Mouse (Mus musculus) frontal cortex, postnatal 25 days (tissue): Measurements from ENCODE around the gene Tns4.

Source experiments
- DNase-seq, 2 experiments: peaks; one replicate each; pipeline ENCODE4 v3.0.0; 2022; ENCODE audit warnings: low spot score in 2 of 2

Tns4 gene

DNA sequence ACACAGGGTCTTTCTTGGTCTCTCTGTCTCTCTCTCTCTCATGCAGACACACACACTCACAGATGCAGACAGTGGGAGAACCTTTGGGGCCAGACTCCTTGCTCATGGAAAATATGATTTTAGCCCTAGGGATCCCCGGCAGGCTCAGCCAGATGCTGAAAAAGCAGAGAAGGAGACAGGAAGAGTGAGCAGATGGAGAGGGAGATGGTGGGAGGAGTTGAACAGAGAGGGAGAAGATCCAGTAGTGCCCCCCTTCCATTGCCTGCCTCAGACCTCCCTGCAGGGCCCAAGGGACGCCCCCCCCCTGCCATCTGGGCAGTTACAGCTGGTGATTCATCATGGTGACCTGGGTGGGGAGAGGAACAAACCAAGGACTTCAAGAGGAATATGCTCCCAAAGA is 41.5 kb downstream of the Tns4 start:
- no peak for DNase-seq

DNA sequence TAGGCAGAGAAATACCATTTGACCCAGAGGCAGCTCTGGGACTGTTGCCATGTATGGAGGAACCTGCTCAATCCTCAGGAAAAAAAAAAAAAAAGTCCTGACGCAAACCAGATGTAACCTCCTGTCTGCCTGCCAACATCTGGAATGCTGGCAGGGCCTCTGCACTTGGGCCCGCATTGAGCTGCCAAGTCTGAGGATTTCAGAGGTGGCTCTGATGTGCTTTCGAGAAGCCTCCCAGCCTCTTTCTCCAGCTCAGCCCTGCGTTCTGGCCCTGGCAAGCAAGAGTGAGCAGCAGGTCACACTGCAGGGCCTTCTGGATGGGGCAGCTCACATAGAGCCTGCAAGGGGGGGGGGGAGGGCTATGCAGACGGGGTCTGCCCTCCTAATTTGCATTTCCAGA is 42.0 kb downstream of the Tns4 start:
- no peak for DNase-seq

DNA sequence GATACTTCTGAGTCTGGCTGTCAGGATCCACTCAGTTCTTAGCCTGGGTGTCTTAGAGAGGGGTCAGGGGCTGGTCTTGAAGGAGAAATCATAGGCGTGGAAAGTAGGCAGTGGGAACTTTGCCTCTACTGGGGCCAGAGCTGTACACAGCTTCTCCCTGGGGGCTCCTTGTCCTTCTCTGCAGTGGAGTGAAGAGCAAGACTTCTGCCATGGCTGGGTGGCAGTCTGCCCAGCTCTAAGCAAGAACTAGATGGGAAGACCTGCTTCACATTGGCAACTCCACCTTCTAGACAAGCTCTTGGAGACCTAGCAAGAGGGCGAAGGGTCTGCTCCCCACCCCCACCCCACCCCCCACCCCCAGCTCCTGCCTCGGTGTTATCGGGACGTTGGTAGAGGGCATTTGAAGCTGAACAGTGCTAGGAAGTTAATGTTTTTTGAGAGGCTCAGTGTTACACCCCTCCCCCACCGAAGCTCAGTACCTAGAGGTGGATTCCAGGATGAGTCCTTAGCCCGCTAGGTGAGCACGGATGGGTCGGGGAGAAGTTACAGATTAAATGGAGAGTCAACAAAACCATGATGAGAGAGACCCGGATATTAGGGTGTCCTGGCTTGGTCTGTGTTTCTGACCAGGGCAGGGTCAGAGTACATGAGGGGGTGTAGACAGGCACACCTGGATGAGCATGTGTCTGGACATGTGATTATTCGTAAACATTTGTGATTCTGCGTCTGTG is 43.8 kb downstream of the Tns4 start:
- no peak for DNase-seq

DNA sequence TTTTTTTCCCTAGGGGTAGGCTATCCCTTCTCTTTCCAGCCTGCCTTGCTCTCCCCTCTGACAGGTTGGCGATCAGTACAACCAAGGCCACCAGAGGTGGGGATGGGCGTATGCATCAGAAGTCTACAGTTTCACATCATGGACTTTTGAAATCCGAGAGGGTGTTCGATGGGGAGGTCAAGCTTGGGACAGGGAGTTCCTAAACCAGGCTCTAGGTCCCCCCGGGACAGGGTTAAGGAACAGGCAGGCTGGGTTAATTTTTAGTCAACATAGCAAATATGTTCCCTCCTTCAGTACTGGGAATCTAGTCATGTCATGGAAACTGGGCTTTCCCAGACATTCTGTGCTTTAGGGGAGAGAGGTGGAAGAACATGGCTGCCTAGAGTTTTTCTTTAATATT is 44.8 kb downstream of the Tns4 start:
- no peak for DNase-seq

DNA sequence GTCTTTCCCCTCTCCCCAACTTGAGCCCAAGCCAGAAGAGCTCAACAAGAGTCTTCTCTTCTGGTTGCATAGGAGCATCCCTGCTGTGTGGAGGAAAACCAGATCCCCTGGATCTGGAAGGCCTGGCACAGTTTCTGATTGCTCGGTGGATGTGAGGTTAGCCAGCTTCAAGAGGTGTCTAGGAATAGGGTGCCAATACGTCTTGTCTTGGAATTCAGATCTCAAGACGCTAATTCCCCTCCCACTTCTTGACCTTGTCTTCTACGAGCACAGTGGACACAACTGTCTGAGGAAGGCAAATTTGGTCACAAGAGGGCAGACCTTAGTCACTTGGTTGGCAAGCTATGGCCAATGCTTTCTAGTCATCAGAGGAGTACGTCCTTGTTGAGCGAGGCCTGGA is 45.5 kb downstream of the Tns4 start:
- DNase-seq: no peak

DNA sequence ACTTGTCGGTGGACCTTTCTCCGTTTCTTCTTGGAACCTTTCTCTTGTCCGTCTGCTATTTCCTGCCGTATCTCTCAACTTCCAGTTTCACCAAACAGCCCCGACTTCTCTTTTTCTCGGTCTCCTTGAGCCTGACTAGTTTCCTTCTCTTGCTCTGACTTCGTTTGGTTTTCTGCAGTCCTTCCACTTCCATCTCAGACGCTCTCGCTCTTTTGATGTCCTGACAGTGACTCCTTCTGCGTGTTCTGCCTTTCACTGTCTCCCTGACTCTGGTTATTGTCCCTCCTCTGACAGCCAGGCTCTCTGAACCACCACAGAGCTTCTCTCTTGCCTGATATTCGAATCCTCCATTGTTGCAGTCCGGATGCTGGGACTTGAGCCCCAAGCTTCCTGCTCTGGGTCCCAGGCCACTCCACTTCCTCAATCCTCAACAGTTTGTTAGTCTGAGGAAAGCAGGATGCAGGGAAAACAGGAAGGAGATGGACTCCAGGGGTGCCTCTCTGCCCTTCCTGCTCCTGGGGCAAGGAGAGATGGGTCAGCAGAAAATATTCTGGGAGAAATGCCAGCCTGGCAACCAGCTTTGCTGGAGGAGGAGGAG is 46.2 kb downstream of the Tns4 start:
- no peak for DNase-seq

DNA sequence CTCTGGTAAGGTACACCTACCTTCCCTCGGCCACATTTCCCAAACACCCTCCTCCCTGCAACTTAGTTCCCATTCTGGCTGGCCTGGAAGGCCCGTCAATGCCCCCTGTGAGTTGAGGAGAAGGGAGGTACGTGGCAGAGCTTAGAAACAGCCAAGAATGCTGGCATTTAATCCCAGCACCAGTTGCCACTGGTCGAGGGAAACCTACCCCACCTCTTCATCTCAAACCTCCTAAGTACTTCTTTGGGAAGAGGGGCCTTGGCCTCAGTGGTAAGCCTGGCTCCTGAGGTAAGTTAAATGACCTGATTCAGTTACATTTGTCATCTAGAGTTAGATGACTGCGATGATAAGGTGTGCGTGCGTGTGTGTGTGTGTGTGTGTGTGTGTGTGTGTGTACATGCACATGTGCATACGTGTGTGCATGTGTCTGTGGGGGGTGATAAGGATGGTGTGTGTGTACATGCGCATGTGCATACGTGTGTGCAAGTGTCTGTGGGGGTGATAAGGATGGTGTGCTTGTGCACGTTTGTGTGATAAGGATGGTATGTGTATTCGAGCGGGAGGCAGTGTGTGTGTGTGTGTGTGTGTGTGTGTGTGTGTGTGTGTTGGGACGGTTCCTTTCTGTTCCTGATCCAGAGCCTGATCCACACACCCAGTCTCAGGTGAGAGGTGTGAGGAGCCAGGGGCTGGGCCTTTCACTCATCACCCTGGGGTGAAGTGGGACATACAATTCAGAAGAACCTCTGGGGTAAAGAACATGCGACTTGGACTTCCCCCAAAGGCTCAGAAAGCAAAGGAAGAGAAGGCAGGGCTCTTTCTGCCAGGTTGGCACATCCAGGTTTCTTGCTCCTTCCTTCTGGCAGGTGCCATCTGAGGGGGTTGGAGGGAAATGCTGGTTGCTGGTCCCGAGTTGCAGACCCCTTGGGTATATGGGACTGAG is 47.0 kb downstream of the Tns4 start:
- DNase-seq: no peak

DNA sequence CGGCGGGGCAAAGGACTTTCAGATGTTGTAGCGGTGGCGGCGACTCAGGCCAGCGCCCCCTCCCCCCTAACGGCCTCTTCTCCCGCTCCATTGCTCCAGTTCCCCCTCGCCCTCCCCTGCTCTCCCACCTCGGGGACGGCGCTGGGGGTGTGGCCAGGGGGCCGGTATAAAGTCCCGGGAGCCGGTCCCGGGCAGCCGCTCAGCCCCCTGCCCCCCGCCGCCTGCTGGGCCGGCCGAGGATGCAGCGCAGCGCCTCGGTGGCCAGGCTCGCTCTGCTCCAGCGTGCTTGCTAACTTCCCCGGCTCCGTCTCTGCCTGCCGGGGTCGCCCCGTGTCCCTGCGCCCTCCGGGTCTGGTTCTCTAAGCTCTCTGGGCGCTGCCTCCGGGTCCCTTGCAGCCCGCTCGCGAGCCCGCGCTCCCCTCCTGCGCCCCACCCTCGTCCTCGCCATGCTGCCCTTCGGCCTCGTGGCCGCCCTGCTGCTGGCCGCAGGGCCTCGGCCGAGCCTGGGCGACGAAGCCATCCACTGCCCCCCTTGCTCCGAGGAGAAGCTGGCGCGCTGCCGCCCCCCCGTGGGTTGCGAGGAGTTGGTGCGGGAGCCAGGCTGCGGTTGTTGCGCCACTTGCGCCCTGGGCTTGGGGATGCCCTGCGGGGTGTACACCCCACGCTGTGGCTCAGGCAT is 47.9 kb downstream of the Tns4 start, which contains the start of gene Igfbp4:
Gene Igfbp4, plus strand, starts transcription at position 194 of the 679 bp plus-strand sequence.
- peak; percentile 20 to 34 for DNase-seq

DNA sequence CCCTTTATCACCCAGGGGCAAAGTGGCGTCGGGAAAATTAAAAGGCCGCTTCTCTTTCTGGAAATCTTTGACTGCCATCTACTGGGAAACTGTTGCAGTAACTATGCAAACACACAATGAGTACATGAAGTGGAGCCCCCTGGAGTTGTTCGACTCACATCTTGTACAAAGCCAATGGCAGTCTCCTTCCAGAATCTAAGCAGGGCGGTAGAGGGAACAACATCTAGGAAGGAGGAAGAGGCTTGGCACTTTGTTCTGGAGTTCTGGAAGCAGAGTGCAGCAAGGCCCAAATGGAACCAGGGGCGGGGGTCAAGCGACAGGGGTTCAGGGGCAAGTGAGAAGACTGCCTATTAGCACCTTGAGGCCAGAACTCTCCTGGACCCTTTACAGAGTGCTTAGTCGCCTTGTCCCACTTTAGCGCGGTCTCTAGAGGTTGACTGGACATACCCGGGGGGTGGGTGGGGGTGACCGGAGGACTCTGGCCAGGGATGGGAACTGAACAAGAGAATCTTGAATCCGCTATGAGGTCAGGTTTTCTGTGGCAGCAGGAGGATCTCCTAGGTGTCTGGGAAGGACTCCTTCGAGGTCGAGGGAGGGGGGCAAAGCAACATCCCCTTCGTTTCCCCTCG is 48.6 kb downstream of the Tns4 start:
- no peak for DNase-seq

DNA sequence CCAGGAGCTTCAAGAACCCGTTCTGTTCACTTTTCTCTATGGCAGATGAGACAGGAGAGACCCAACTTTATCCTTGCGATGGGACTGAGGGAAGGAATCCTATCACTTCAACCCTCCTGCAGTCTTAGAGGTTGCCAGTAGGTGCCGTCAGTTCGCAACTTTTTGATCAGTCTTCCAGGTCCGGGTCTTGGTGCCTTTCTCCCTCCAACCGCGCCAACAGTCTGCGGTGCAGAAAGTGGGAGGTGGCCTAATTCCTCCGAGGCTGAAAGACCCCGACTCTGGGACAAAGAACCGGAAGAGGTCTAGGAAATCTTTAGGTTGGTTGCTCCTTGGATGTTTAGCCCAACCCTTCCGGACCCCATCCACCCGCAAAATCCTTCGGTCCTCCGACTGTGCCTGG is 49.3 kb downstream of the Tns4 start:
- peak; percentile 64 to 65 for DNase-seq

DNA sequence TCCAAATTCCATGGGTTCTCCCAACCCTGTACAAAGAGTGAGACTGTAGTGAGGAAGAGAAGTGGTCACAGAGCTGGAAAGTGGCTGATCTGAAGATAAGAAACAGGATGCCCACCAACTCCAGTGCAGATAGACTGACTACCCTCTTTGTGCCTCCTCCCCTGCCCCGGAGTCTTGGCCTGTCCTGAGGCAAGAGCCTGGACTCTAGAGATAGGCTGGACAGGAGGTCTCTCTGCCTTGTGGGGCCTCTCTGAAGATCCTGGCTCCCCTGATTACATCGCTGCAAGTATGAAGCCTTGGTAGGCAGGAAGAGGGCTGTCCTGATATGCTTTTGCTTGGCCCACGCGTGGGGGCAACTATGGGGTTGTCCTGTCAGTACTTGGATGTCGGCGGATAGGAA is 52.9 kb downstream of the Tns4 start:
- no peak for DNase-seq

DNA sequence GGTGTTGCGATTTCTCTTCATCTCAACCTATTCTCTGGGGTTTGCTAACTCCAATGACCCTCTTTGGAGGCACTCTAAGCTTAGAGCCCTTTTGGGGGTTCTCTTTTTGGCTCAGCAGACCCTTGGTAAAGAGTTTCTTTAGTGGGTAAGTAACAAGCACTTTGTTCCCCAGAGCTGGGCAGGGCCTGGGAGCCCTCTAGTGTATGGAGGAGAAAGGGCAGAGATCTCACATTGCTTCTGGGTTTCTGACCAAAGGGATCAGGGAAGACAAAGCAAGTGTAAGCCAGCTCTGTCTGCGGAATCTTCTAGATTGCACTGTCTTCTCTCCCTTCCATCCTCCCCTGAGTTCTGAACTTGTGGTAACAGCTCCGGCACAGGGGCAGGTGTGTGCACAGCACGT is 53.8 kb downstream of the Tns4 start:
- no peak for DNase-seq

DNA sequence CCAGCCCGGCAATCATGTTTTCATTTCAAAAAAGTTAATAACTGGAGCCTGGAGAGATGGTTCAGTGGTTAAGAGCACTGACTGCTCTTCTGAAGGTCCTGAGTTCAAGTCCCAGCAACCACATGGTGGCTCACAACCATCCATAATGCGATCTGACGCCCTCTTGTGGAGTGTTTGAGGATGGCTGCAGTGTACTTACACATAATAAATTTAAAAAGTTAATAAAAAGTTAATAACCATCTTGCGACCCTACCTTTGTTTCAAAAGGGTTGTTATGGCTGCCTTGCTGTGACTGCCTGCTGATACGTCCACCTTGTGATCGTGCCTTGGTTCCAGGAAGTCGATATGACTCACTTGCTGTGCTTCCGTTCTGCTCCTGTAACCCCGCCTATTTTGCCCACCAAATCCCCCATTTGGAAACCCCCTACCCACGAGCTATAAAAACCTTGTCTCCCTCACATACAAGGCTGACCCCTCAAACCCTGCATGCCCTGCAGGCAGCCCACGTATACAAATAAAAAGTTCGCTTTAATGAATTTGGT is 62.1 kb downstream of the Tns4 start:
- no peak for DNase-seq

DNA sequence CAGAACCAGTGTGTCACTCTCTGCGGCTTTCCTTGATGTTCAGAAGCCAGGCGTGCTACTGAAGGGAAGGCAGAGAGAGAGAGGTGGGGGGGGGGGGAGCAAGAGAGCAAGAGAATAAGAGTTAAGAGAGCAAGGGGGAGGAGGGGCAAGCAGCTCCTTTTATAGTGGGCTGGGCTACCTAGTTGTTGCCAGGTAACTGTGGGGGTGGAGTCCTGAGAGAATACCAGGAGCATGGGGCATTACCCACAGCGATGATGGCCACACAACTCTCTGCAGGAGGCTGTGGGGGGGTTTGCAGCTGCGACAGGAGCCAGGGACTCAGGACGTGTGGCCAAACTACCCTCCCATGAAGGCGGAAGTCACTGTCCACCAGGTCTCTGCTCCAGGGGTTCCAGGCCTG is 63.2 kb downstream of the Tns4 start:
- DNase-seq: no peak

DNA sequence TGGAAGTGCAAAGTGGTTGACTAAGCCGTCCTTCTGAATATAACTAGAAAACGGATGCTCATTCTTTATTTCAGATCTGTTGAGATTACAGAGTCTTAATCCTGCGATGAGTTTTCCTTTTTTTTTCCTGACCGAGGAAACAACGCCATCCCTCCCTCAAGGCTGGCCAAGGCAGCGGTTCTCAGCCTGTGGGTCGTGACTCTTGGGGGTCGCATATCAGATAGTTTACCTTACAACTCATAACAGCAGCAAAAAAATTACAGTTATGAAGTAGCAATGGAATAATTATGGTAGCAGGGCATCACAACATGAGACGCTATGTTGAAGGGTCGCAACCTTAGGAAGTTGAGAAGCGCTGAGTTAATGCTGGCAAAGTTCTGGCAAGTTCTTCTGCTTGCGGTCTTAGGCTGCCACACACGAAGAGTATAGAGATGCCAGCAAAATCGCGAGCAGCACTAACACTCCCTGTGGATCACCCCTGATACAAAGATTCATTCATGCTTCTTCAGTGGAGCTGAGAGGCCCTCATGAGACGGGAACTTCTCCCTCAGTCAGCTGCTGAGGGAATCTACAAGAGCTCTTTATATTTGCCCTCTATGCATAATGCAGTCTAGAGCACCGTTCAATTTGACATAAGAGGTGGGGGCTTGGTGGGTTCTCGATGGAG is 64.5 kb downstream of the Tns4 start:
- no peak for DNase-seq

DNA sequence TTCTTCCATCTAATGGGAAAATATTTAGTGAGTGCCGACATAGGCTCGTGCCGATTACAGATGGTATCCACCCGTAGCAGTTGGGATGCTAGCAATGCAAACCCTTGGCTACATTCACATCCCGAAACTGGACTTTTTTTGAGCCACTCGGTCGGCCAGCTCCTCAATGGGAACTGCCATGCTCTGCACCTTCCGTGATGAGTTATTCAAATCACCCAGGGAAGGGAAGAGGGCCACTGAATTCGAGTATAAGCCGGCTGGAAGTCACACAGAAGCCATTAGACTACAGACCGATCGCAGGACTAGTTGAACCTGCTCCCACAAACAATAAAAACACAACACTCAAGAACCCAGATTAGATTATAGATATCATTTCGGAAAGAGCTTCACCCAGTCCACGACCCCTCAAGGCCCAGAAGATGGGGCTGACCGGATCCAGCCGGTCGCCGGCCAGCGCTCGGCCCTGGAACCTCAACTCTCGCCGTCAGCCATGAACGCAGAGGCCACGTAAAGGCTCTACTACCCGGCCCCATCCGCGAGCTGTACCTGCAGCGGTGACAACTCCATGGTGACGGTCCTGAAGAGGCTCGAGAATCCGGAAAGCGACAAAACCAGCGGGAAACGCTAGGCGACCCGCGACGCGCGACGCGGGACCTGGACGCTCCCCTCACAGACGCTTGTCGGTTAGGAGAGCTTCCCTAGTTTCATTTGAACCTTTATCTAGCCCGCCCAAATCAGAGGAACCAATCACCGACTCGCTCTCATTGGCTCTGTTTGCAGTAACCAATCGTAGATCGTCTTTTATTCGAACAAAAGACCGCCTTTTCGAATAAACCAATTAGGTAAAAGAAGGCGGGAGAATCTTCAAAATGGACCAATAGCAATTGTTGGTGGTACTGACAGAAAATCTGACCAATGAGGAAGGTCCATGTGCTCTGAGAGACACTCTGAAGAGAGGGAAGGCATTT is 65.3 kb downstream of the Tns4 start, which contains the start of gene Top2a:
Gene Top2a, minus strand, starts transcription at position 690 of the 968 bp plus-strand sequence.
- DNase-seq: peak; percentile 98 to 99

DNA sequence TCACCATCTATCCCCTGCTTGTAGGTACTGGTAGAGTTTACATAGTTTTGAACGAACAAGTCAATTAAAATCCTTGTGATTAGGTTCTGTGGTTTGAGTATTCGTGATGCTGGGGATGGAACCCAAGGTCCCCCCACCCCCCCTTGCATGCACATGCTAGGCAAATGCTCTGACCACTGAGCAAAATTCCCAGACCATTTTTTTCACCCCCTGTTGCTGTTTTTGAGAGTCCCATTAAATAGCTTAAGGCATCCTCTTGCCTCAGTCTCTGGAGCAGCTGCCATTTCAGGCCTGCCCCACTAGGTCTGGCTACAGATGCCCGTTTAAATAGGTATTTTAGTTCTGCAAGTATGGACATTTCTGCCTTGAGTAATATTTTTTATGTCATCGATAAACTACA is 66.0 kb downstream of the Tns4 start:
- DNase-seq: no peak

DNA sequence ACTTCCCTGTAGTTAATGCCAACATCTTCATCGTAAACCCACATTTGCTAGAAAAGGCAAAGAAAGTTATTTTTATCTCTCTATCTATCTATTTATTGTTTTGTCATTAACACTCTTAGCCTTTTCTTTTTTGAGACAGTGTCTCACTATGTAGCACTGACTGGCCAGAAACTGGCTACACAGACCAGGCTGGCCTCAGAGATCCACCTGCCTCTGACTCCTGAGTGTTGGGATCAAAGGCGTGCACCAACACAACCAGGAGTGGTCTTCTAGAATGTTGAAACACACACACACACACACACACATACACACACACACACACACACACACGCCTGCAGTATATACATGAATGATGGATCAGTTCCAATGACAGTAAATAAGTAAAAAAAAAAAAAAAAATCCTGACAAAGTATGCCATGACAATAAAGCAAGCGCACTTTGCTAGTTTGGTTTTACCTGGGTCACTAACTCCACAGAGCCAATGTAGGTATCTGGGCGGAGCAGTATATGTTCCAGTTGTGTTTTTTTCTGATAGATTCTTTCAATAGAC is 66.6 kb downstream of the Tns4 start:
- DNase-seq: no peak

DNA sequence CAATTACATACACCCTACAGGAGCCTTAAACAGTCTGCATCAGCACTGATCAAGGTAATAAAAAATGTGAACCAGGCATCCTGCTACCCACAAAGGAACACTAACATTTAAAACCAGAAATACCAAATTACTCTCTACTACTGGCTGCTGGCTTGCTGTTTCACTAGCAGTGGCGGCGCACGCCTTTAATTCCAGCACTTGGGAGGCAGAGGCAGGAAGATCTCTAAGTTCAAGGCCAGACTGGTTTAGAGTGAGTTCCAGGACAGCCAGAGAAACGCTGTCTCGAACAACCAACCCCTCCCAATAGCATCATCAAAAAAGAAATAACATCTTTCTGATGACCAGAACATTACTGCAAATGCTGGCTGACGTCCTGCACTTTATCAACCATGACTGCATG is 69.3 kb downstream of the Tns4 start:
- DNase-seq: no peak
